Mouse (Mus musculus) forebrain, embryonic 16.5 days (tissue): ENCODE measurements around the gene Hcfc1. TPM values are rescaled to one million over a fixed set of nuclear protein-coding genes. Genes with fewer than 3 reads are reported as not detected.

Experiments used
- ATAC-seq: fragments of 200-750 bp; cut with Nextera tagmentation; 2 replicates; pipeline ENCODE4 v1.8.0; 2017; ENCODE audit warnings: mild to moderate bottlenecking, moderate library complexity
- H3K27ac ChIP-seq: fragments of 300-500 bp; sonication (generic); 2 replicates; pipeline ENCODE4 v1.5.1; 2014; ENCODE audit warnings: low read length, control low read depth
- H3K27me3 ChIP-seq: fragments of 300-500 bp; sonication (generic); replicated peaks from 2 replicates; pipeline ENCODE4 v1.6.1; 2014; ENCODE audit warnings: low read length; ENCODE audit not compliant: control insufficient read depth, insufficient read depth
- H3K36me3 ChIP-seq: fragments of 300-500 bp; sonication (generic); 2 replicates; pipeline ENCODE4 v1.6.1; 2014; ENCODE audit not compliant: control insufficient read depth, insufficient read depth
- H3K4me1 ChIP-seq: fragments of 300-500 bp; sonication (generic); replicated peaks from 2 replicates; pipeline ENCODE4 v1.6.1; 2014; ENCODE audit warnings: low read length; ENCODE audit not compliant: control insufficient read depth, insufficient read depth
- H3K4me2 ChIP-seq: fragments of 300-500 bp; sonication (generic); 2 replicates; pipeline ENCODE4 v1.6.1; 2014; ENCODE audit warnings: mild to moderate bottlenecking, low read length, control low read depth
- H3K4me3 ChIP-seq: fragments of 300-500 bp; sonication (generic); replicated peaks from 2 replicates; pipeline ENCODE4 v1.5.1; 2014; ENCODE audit warnings: mild to moderate bottlenecking, low read length, control low read depth
- H3K9ac ChIP-seq: fragments of 300-500 bp; sonication (generic); replicated peaks from 2 replicates; pipeline ENCODE4 v1.6.1; 2014; ENCODE audit warnings: low read depth, low read length, control low read depth
- H3K9me3 ChIP-seq: fragments of 300-500 bp; sonication (generic); 2 replicates; pipeline ENCODE4 v1.6.1; 2016; ENCODE audit warnings: low read length; ENCODE audit not compliant: control insufficient read depth
- WGBS: fragments of 180-500 bp; shearing (Covaris S2); extraction: QIAGEN DNeasy Blood & Tissue Kit; methylation state at CpG from one replicate; pipeline ENCODE4 v1.1.7; 2014; 5-methylcytosine and 5-hydroxymethylcytosine counted together
- polyA plus RNA-seq: library from polyadenylated mRNA; unstranded; fragments of >200 nt; fragmentation: Nextera tagmentation; extraction: Ambion mirVana; gene quantifications from 2 replicates; pipeline ENCODE4 v1.2.1, GENCODE M21; 2015

Gene Hcfc1
- polyA plus RNA-seq, 1 experiment from 2014 or later: 57.0 TPM

- Histone ChIP-seq H3K4me1 (peaks cover 6% of the 10 kb centered on the region), H3K27me3 (no peaks in the 10 kb centered on the region), H3K36me3 (no peaks in the 10 kb centered on the region; the same call in 1 of the 2 replicates), H3K27ac (peak overlapping the region; percentile 76; the same call in 1 of the 2 replicates), H3K4me3 (peak overlapping the region; percentile 65), H3K9me3 (no peaks in the 10 kb centered on the region), H3K9ac (peak overlapping the region; percentile 76), H3K4me2 (peak overlapping the region; percentile 70)
- peak; percentile 41 for ATAC-seq
- WGBS: 20% methylated on average over 34 of the region's 34 CpGs
Measured at GRCm38 (mm10) chrX:73921285-73921822, 44.8 kb downstream of the Hcfc1 start.

DNA sequence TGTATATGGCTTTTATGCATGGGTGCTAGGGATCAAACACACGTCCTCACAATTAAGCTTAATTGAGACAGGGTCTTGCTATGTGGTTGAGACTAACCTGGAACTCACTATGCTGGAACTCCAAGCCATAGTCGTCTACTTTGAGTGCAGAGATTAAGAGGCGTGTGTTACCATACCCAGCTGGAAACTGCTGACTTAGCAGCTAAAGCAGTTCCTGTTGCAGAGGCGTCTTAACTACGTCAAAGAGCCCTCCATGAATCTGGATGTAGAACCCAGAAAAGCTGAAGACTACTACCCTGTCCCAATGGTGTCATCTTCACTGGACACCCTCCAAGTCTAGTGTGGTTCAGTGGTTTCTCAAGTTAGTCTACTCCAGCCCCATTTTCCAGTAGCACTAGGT lies 47.5 kb downstream of the Hcfc1 start:
- WGBS: 86% methylated on average over 5 of the region's 5 CpGs

DNA sequence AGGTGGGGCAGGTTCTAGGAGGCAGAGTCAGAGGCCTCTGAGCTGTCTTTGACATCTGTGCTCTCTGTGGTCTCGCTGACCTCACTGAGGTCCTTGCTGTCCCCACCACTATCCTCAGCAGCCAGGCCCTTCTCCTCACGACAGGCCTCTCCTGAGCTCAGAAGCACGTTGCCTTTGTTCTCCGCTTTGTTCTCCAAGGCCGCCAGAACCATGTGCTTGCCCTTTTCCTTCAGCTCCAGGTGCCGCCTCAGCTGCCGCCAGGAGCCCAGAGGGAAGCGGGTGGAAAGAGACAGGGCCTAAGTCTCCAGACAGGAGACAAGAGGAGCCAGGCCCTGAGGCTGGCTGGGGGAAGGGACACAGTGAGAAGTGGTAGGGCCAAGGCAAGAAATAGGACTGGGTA lies 49.2 kb downstream of the Hcfc1 start:
- Histone ChIP-seq H3K27ac (no peak overlapping the region), H3K27me3 (no peaks in the 10 kb centered on the region), H3K4me3 (no peak overlapping the region), H3K9ac (no peak overlapping the region), H3K9me3 (no peaks in the 10 kb centered on the region), H3K4me1 (peaks cover 10% of the 10 kb centered on the region), H3K4me2 (no peak overlapping the region), H3K36me3 (no peaks in the 10 kb centered on the region; the same call in 1 of the 2 replicates)
- 66% methylated on average over 8 of the region's 8 CpGs for WGBS
- no peak for ATAC-seq

More for the DNA sequence above, 47.5 kb downstream of the Hcfc1 start:
- no peak overlapping the region for H3K9ac ChIP-seq
- H3K9me3 ChIP-seq: no peaks in the 10 kb centered on the region
- no peaks in the 10 kb centered on the region; the same call in 1 of the 2 replicates for H3K36me3 ChIP-seq
- H3K4me1 ChIP-seq: peaks cover 10% of the 10 kb centered on the region
- no peak for ATAC-seq
- no peak overlapping the region for H3K4me3 ChIP-seq
- no peak overlapping the region for H3K4me2 ChIP-seq
- H3K27me3 ChIP-seq: no peaks in the 10 kb centered on the region
- H3K27ac ChIP-seq: no peak overlapping the region

GRCm38 (mm10) chrX:73914827-73915703 lies 51.1 kb downstream of the Hcfc1 start:
- Histone ChIP-seq H3K4me1 (peaks cover 4% of the 10 kb centered on the region), H3K9ac (peak overlapping the region; percentile 51; the same call in 1 of the 2 replicates), H3K4me3 (peak overlapping the region; percentile 32), H3K27me3 (no peaks in the 10 kb centered on the region; the same call in 1 of the 2 replicates), H3K9me3 (no peaks in the 10 kb centered on the region), H3K36me3 (no peaks in the 10 kb centered on the region; the same call in 1 of the 2 replicates), H3K27ac (peak overlapping the region; percentile 84), H3K4me2 (peak overlapping the region; percentile 50)
- WGBS: 28% methylated on average over 31 of the region's 31 CpGs
- ATAC-seq: peak; percentile 98

DNA sequence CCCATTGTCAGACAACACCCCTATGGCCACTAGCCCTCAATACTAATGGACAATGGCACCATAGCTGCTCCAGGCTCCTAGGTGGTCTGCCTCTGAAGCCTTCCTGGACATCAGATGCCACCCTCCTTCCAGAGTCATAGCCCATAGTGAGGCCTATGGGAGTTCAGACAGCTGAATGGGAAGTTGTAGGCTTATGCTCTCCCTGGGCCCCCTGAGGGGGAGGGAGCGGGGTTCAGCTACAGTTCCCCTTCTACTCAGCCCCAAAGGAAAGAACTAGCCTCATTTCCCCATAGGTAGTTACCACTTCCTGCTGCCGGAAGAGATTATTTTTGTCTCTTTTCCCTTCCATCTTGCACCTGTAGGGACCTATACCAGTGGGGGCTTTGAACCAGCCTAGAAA lies 54.6 kb downstream of the Hcfc1 start:
- no peak overlapping the region for H3K9ac ChIP-seq
- H3K27me3 ChIP-seq: no peaks in the 10 kb centered on the region; the same call in 1 of the 2 replicates
- no peak overlapping the region for H3K4me3 ChIP-seq
- no peak overlapping the region for H3K27ac ChIP-seq
- H3K4me2 ChIP-seq: no peak overlapping the region
- no peaks in the 10 kb centered on the region for H3K36me3 ChIP-seq
- H3K9me3 ChIP-seq: no peaks in the 10 kb centered on the region
- H3K4me1 ChIP-seq: peaks cover 4% of the 10 kb centered on the region
- no peak for ATAC-seq
- 74% methylated on average over 2 of the region's 2 CpGs for WGBS

GRCm38 (mm10) chrX:73911156-73911555 lies 55.0 kb downstream of the Hcfc1 start:
- Histone ChIP-seq H3K27me3 (no peaks in the 10 kb centered on the region; the same call in 1 of the 2 replicates), H3K27ac (no peak overlapping the region), H3K9ac (no peak overlapping the region), H3K9me3 (no peaks in the 10 kb centered on the region), H3K4me1 (peaks cover 4% of the 10 kb centered on the region), H3K4me3 (no peak overlapping the region), H3K4me2 (peak overlapping the region; percentile 11; the same call in 1 of the 2 replicates), H3K36me3 (no peaks in the 10 kb centered on the region)
- ATAC-seq: no peak
- 20% methylated on average over 22 of the region's 26 CpGs for WGBS

- H3K27me3 ChIP-seq: no peaks in the 10 kb centered on the region; the same call in 1 of the 2 replicates
- no peak overlapping the region for H3K4me2 ChIP-seq
- H3K27ac ChIP-seq: no peak overlapping the region
- H3K4me3 ChIP-seq: no peak overlapping the region
- no peaks in the 10 kb centered on the region for H3K36me3 ChIP-seq
- peaks cover under 1% of the 10 kb centered on the region for H3K4me1 ChIP-seq
- H3K9ac ChIP-seq: no peak overlapping the region
- no peaks in the 10 kb centered on the region for H3K9me3 ChIP-seq
- ATAC-seq: no peak
Measured at GRCm38 (mm10) chrX:73910451-73910850, 55.7 kb downstream of the Hcfc1 start.

GRCm38 (mm10) chrX:73910049-73910448 lies 56.1 kb downstream of the Hcfc1 start:
- Histone ChIP-seq H3K36me3 (no peaks in the 10 kb centered on the region), H3K4me2 (no peak overlapping the region), H3K4me3 (no peak overlapping the region), H3K9me3 (no peaks in the 10 kb centered on the region), H3K4me1 (no peaks in the 10 kb centered on the region; the same call in 1 of the 2 replicates), H3K27ac (no peak overlapping the region), H3K27me3 (no peaks in the 10 kb centered on the region; the same call in 1 of the 2 replicates), H3K9ac (no peak overlapping the region)
- ATAC-seq: no peak
- 71% methylated on average over 1 of the region's 1 CpGs for WGBS

DNA sequence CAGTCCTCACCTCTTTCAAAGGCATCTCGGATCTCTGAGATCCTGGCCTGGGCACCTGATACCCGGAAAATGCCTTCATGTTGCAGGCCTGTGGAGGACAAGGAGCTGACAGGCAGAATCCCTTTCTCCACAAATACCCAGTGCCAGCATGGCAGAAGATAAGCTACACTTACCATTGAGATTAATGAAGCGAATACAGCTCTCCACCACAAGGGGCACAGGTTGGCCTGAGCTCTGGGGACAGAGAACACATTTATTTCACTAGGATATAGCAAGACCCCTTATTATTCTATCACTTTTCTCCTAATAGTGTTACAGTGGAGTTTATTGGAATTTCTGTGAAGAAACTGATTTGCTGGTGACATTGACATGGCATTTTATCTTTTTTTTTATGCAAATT lies 68.2 kb downstream of the Hcfc1 start:
- ATAC-seq: no peak

More for the DNA sequence above, 68.2 kb downstream of the Hcfc1 start:
- Histone ChIP-seq H3K27ac (no peak overlapping the region), H3K36me3 (no peaks in the 10 kb centered on the region), H3K4me2 (no peak overlapping the region), H3K4me3 (no peak overlapping the region), H3K27me3 (no peaks in the 10 kb centered on the region), H3K9ac (no peak overlapping the region), H3K9me3 (no peaks in the 10 kb centered on the region), H3K4me1 (no peaks in the 10 kb centered on the region)
- WGBS: 70% methylated on average over 3 of the region's 3 CpGs
